Mouse (Mus musculus) adrenal gland, postnatal 36 days (tissue): Measurements from ENCODE around the gene Grin2a. TPM values are rescaled to one million over a fixed set of nuclear protein-coding genes. Genes with fewer than 3 reads are reported as not detected.

ENCODE experiments used
- total RNA-seq, 2 experiments: library from RNA; stranded (reverse); gene quantifications; 2 replicates each; pipeline ENCODE4 v1.2.3; 2021

Gene Grin2a
- total RNA-seq, 2 experiments from 2014 or later, result 0.70 to 1.9 TPM

Other genes with a start within 250 kb of the Grin2a start
- gene Rpl39l, start 174.7 kb upstream of the Grin2a start, total RNA-seq, result not detected
- gene Atf7ip2, start 197.2 kb upstream of the Grin2a start, total RNA-seq, result 1 to 10 TPM in 1 of 2 experiments, under 1 TPM in 1; 0.63 to 1.1 TPM